Comparison of ENCODE assay signal across 8 mouse cellular contexts in genomic region chr10:20148130-20148772, GRCm38 (mm10). TPM values are rescaled to one million over a fixed set of nuclear protein-coding genes. Genes with fewer than 3 reads are reported as not detected.
DNase-seq lines count a peak whose midpoint lies in the region; ATAC-seq and TF ChIP-seq lines count a peak whose summit lies in the region.

Gene Map7, plus strand, starts transcription at chr10:20148471.

- peak within 1 kb of the TSS; percentile 94 for H3K4me2 ChIP-seq in forebrain, embryonic 13.5 days
- peak within 1 kb of the TSS; percentile 91 for H3K4me2 ChIP-seq in hindbrain, embryonic 14.5 days (replicated peaks)
- H3K4me2 ChIP-seq in limb, embryonic 14.5 days (replicated peaks; ENCODE audit: low read depth, low read length, severe bottlenecking), result peak within 1 kb of the TSS; percentile 96

- H3K9ac ChIP-seq in forebrain, embryonic 13.5 days, result peak within 1 kb of the TSS; percentile 66
- peak within 1 kb of the TSS; percentile 60 for H3K9ac ChIP-seq in hindbrain, embryonic 14.5 days
- H3K9ac ChIP-seq in limb, embryonic 14.5 days (ENCODE audit: low read depth, low read length, severe bottlenecking), result peak within 1 kb of the TSS; percentile 67

- no peak for ATAC-seq in Patski
- no peak; the same call in none of the 2 replicates for ATAC-seq in forebrain, embryonic 13.5 days
- ATAC-seq in hindbrain, embryonic 14.5 days (ENCODE audit: low FRiP score), result no peak
- ATAC-seq in limb, embryonic 14.5 days (ENCODE audit: low FRiP score, low read depth), result no peak

- no peaks in the 10 kb centered on the region for H3K9me3 ChIP-seq in forebrain, embryonic 13.5 days (replicated peaks)
- no peaks in the 10 kb centered on the region for H3K9me3 ChIP-seq in hindbrain, embryonic 14.5 days (ENCODE audit: control insufficient read depth, low read length)
- no peaks in the 10 kb centered on the region for H3K9me3 ChIP-seq in limb, embryonic 14.5 days (ENCODE audit: control insufficient read depth, low read length)

- H3K4me1 ChIP-seq in forebrain, embryonic 13.5 days, result peaks cover 17% of the 10 kb centered on the region
- H3K4me1 ChIP-seq in hindbrain, embryonic 14.5 days (replicated peaks; ENCODE audit: control insufficient read depth, insufficient read depth, low read length), result peaks cover 7% of the 10 kb centered on the region; the same call in 1 of the 2 replicates
- peaks cover 6% of the 10 kb centered on the region for H3K4me1 ChIP-seq in limb, embryonic 14.5 days (ENCODE audit: control insufficient read depth, insufficient read depth, low read length)

- H3K27ac ChIP-seq in forebrain, embryonic 13.5 days, result no peak within 1 kb of the TSS
- H3K27ac ChIP-seq in hindbrain, embryonic 14.5 days, result no peak within 1 kb of the TSS
- no peak within 1 kb of the TSS for H3K27ac ChIP-seq in limb, embryonic 14.5 days (replicated peaks; ENCODE audit: low read depth, low read length)

- DNase-seq in heart, adult 18-20 months, result peak in 1 of 2 experiments; percentile 26
- DNase-seq in heart, adult 11 months, result no peak
- no peak for DNase-seq in Patski (ENCODE audit: low read depth, low spot score)
- no peak for DNase-seq in hindbrain, embryonic 14.5 days (ENCODE audit: low spot score)
- no peak for DNase-seq in limb, embryonic 14.5 days (ENCODE audit: low spot score)
- DNase-seq in right cerebral cortex, postnatal 10 days (ENCODE audit: low spot score in 2 of 2), result peak; percentile 59 to 72
- DNase-seq in cerebellum, postnatal 10 days, result no peak

- H3K4me3 ChIP-seq in forebrain, embryonic 13.5 days, result peak within 1 kb of the TSS; percentile 68
- H3K4me3 ChIP-seq in hindbrain, embryonic 14.5 days (replicated peaks; ENCODE audit: low read length), result peak within 1 kb of the TSS; percentile 78
- H3K4me3 ChIP-seq in limb, embryonic 14.5 days (replicated peaks; ENCODE audit: low read length), result peak within 1 kb of the TSS; percentile 76

- TF ChIP-seq CTCF in Patski (IDR thresholded peaks at IDR 0.05), result no peak

- H3K27me3 ChIP-seq in Patski, result no peaks in the 10 kb centered on the region
- peaks cover 50% of the 10 kb centered on the region for H3K27me3 ChIP-seq in forebrain, embryonic 13.5 days
- peaks cover 46% of the 10 kb centered on the region for H3K27me3 ChIP-seq in hindbrain, embryonic 14.5 days (ENCODE audit: control insufficient read depth, insufficient read depth, low read length)
- H3K27me3 ChIP-seq in limb, embryonic 14.5 days (ENCODE audit: control insufficient read depth, insufficient read depth, low read length), result peaks cover 30% of the 10 kb centered on the region

- CTCF ChIA-PET in Patski (lab: Charles Lee), result interaction anchor here (0.8 to 3.0 kb wide), 6 partner anchors 10 to 140 kb away, joined by 3 to 11 read pairs (median 3); no protein-coding TSS in a partner anchor

- 5% methylated on average over 49 of the region's 51 CpGs for WGBS in forebrain, embryonic 13.5 days
- WGBS in hindbrain, embryonic 14.5 days, result 4% methylated on average over 51 of the region's 51 CpGs
- 6% methylated on average over 42 of the region's 51 CpGs for WGBS in limb, embryonic 14.5 days

- in situ Hi-C loops in Patski (cut with MboI; ENCODE audit: low pct_unique_long_range_greater_than_20kb), result loop anchor here (10.0 kb wide), 1 partner anchor 787 kb away; no protein-coding TSS in a partner anchor

- TF ChIP-seq POLR2A in limb, embryonic 14.5 days (IDR thresholded peaks at IDR 0.05; ENCODE audit: borderline replicate concordance, extremely low read depth, insufficient read depth, insufficient read length), result no peak

- H3K36me3 ChIP-seq in forebrain, embryonic 13.5 days (ENCODE audit: poor library complexity, severe bottlenecking), result no peaks in the 10 kb centered on the region
- H3K36me3 ChIP-seq in hindbrain, embryonic 14.5 days (replicated peaks; ENCODE audit: control insufficient read depth, insufficient read depth), result no peaks in the 10 kb centered on the region
- H3K36me3 ChIP-seq in limb, embryonic 14.5 days (ENCODE audit: control insufficient read depth, insufficient read depth, low read length), result no peaks in the 10 kb centered on the region

- POLR2A ChIA-PET in Patski (lab: Charles Lee), result interaction anchor here (0.7 kb wide), 1 partner anchor 804 kb away, joined by 3 read pairs; the partner anchor contains the start of gene Ahi1

RNA-seq across cellular contexts. Expression of gene Map7, which starts in this region (rescaled TPM):
- total RNA-seq in heart, adult 18-20 months (2021), result 10 to 100 TPM; 11.2 to 20.6 TPM
- polyA plus RNA-seq in Patski (2021), result 14.5 TPM
- 4.1 and 4.4 TPM in 2 replicates for polyA plus RNA-seq in forebrain, embryonic 13.5 days (2015; fragmentation: Nextera tagmentation; extraction: Ambion mirVana)
- polyA plus RNA-seq in hindbrain, embryonic 14.5 days (2014; fragmentation: Nextera tagmentation; extraction: Ambion mirVana), result 7.2 and 8.7 TPM in 2 replicates
- 6.2 and 6.3 TPM in 2 replicates for polyA plus RNA-seq in limb, embryonic 14.5 days (2012; rRNA removed)
- polyA plus RNA-seq in limb, embryonic 14.5 days (2014; fragmentation: Nextera tagmentation; extraction: Ambion mirVana), result 8.6 and 9.7 TPM in 2 replicates

Comparison
In these comparisons a context has a peak if more than half of its experiments do, and no peak if none do; other contexts are left out.
1. DNase-seq: peak in right cerebral cortex, postnatal 10 days (2 of 2); none in heart, adult 11 months (single experiment), Patski (single experiment), hindbrain, embryonic 14.5 days (single experiment), limb, embryonic 14.5 days (single experiment) and cerebellum, postnatal 10 days (0 of 2).
2. Peak in every context shown above with its lines, with median percentiles within 50 percentile points of each other: H3K4me2 ChIP-seq, H3K4me3 ChIP-seq and H3K9ac ChIP-seq.